In the genomic region with DNA sequence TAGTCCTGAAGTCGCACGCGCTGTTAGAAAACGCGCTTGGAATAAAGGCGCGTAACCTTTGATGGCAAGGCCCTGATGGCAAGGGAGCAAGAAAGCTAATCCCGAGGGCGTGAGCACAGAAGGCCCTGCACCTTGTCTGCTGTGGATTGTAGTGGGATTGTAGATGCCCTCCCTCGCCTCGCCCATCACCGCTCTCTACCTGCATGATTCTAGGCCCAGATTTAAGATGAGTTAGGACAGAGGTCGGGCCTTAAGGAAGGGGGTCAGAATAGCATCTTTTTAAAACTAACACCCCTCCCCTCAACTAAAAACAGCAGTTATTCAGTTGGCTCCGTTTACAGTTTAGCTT, we compare ENCODE assay signal across 8 mouse cellular contexts. TPM values are rescaled to one million over a fixed set of nuclear protein-coding genes. Genes with fewer than 3 reads are reported as not detected.
DNase-seq lines count a peak whose midpoint lies in the region; ATAC-seq and TF ChIP-seq lines count a peak whose summit lies in the region.

No protein-coding gene starts in this region.

- DNase-seq in layer of hippocampus, adult 2 months (ENCODE audit: low spot score in 2 of 2): no peak
- no peak for DNase-seq in layer of hippocampus, adult 8-10 months (ENCODE audit: low spot score in 2 of 2)
- DNase-seq in embryonic facial prominence, embryonic 11.5 days (ENCODE audit: low spot score): no peak
- DNase-seq in intestine, embryonic 14.5 days (ENCODE audit: low spot score): no peak
- DNase-seq in adrenal gland, adult 18-20 months (ENCODE audit: low spot score in 2 of 2): no peak
- DNase-seq in adrenal gland, postnatal 14 days: no peak
- DNase-seq in cerebellum, adult 11-12 months: no peak

- peak overlapping the region; percentile 99 for H3K9ac ChIP-seq in embryonic facial prominence, embryonic 11.5 days (replicated peaks; ENCODE audit: low read length)
- H3K9ac ChIP-seq in intestine, embryonic 14.5 days (ENCODE audit: low read length): peak overlapping the region; percentile 95
- peak overlapping the region; percentile 95 for H3K9ac ChIP-seq in neural tube, embryonic 12.5 days

- H3K36me3 ChIP-seq in embryonic facial prominence, embryonic 11.5 days (replicated peaks; ENCODE audit: control insufficient read depth, insufficient read depth, low read depth, low read length): no peaks in the 10 kb centered on the region; the same call in 1 of the 2 replicates
- H3K36me3 ChIP-seq in intestine, embryonic 14.5 days (ENCODE audit: control insufficient read depth, insufficient read depth, low read length): peaks cover 15% of the 10 kb centered on the region
- peaks cover 12% of the 10 kb centered on the region; the same call in 1 of the 2 replicates for H3K36me3 ChIP-seq in neural tube, embryonic 12.5 days

- WGBS in embryonic facial prominence, embryonic 11.5 days: 1% methylated on average over 14 of the region's 14 CpGs
- WGBS in intestine, embryonic 14.5 days: under 1% methylated on average over 14 of the region's 14 CpGs
- 2% methylated on average over 14 of the region's 14 CpGs for WGBS in neural tube, embryonic 12.5 days

- peak overlapping the region; percentile 99 for H3K4me3 ChIP-seq in layer of hippocampus, adult 2 months
- peak overlapping the region; percentile 93 for H3K4me3 ChIP-seq in embryonic facial prominence, embryonic 11.5 days (ENCODE audit: low read depth, low read length)
- H3K4me3 ChIP-seq in intestine, embryonic 14.5 days (ENCODE audit: low read depth, low read length): peak overlapping the region; percentile 95
- peak overlapping the region; percentile 91 for H3K4me3 ChIP-seq in neural tube, embryonic 12.5 days

- H3K4me2 ChIP-seq in embryonic facial prominence, embryonic 11.5 days (ENCODE audit: low read depth, low read length): peak overlapping the region; percentile 43
- H3K4me2 ChIP-seq in intestine, embryonic 14.5 days (ENCODE audit: low read length): peak overlapping the region; percentile 77
- peak overlapping the region; percentile 79 for H3K4me2 ChIP-seq in neural tube, embryonic 12.5 days (replicated peaks)

- H3K27ac ChIP-seq in layer of hippocampus, adult 2 months: peak overlapping the region; percentile 93
- H3K27ac ChIP-seq in embryonic facial prominence, embryonic 11.5 days (replicated peaks; ENCODE audit: low read depth, low read length): no peak overlapping the region
- peak overlapping the region; percentile 92; the same call in 1 of the 2 replicates for H3K27ac ChIP-seq in intestine, embryonic 14.5 days (ENCODE audit: low read depth)
- H3K27ac ChIP-seq in neural tube, embryonic 12.5 days: peak overlapping the region; percentile 87; the same call in 1 of the 2 replicates

- no peak for TF ChIP-seq CTCF in layer of hippocampus, adult 2 months (conservative IDR thresholded peaks at IDR 0.05)

- no peaks in the 10 kb centered on the region for H3K9me3 ChIP-seq in embryonic facial prominence, embryonic 11.5 days (replicated peaks; ENCODE audit: control insufficient read depth, low read length)
- no peaks in the 10 kb centered on the region for H3K9me3 ChIP-seq in intestine, embryonic 14.5 days (ENCODE audit: control insufficient read depth, low read length)
- no peaks in the 10 kb centered on the region for H3K9me3 ChIP-seq in neural tube, embryonic 12.5 days

- peak; percentile 70 for ATAC-seq in embryonic facial prominence, embryonic 11.5 days (replicated peaks; ENCODE audit: insufficient number of reproducible peaks, low FRiP score, low TSS enrichment, low read depth)
- peak; percentile 68 for ATAC-seq in intestine, embryonic 14.5 days (replicated peaks; ENCODE audit: low FRiP score, low TSS enrichment, low read depth)
- peak; percentile 68 for ATAC-seq in neural tube, embryonic 12.5 days (ENCODE audit: low FRiP score, low read depth)

- H3K27me3 ChIP-seq in embryonic facial prominence, embryonic 11.5 days (ENCODE audit: control insufficient read depth, insufficient read depth, low read length): no peaks in the 10 kb centered on the region
- no peaks in the 10 kb centered on the region for H3K27me3 ChIP-seq in intestine, embryonic 14.5 days (replicated peaks; ENCODE audit: control insufficient read depth, insufficient read depth, low read length)
- H3K27me3 ChIP-seq in neural tube, embryonic 12.5 days (replicated peaks): no peaks in the 10 kb centered on the region

- H3K4me1 ChIP-seq in embryonic facial prominence, embryonic 11.5 days (ENCODE audit: control insufficient read depth, insufficient read depth, low read length): no peaks in the 10 kb centered on the region
- peaks cover 15% of the 10 kb centered on the region for H3K4me1 ChIP-seq in intestine, embryonic 14.5 days (replicated peaks; ENCODE audit: control insufficient read depth, insufficient read depth, low read length)
- H3K4me1 ChIP-seq in neural tube, embryonic 12.5 days: peaks cover 27% of the 10 kb centered on the region

RNA-seq across cellular contexts. Expression of gene Ipo9, which starts 0.3 kb away (rescaled TPM):
- 100 to 1,000 TPM; 146 to 154 TPM for total RNA-seq in layer of hippocampus, adult 2 months (2021)
- total RNA-seq in layer of hippocampus, adult 8-10 months (2022): 100 to 1,000 TPM; 129 to 175 (median 174) TPM
- polyA plus RNA-seq in embryonic facial prominence, embryonic 11.5 days (2014; fragmentation: Nextera tagmentation; extraction: Ambion mirVana): 193 and 205 TPM in 2 replicates
- polyA plus RNA-seq in intestine, embryonic 14.5 days (2014; fragmentation: Nextera tagmentation; extraction: Ambion mirVana): 121 and 133 TPM in 2 replicates
- 159 and 167 TPM in 2 replicates for polyA plus RNA-seq in neural tube, embryonic 12.5 days (2016; fragmentation: Nextera tagmentation; extraction: Ambion mirVana)
- 10 to 100 TPM; 55.5 to 87.5 TPM for total RNA-seq in adrenal gland, adult 18-20 months (2021)
- 72.6 and 73.7 TPM in 2 replicates for total RNA-seq in adrenal gland, postnatal 14 days (2021)

RNA-seq across cellular contexts. Expression of gene Shisa4, which starts 55.6 kb away (rescaled TPM):
- total RNA-seq in layer of hippocampus, adult 2 months (2021): 100 to 1,000 TPM; 121 TPM
- total RNA-seq in layer of hippocampus, adult 8-10 months (2022): 100 to 1,000 TPM; 108 to 137 (median 121) TPM
- polyA plus RNA-seq in embryonic facial prominence, embryonic 11.5 days (2014; fragmentation: Nextera tagmentation; extraction: Ambion mirVana): 29.2 and 32.3 TPM in 2 replicates
- polyA plus RNA-seq in intestine, embryonic 14.5 days (2014; fragmentation: Nextera tagmentation; extraction: Ambion mirVana): 27.3 and 28.7 TPM in 2 replicates
- 72.1 and 75.5 TPM in 2 replicates for polyA plus RNA-seq in neural tube, embryonic 12.5 days (2016; fragmentation: Nextera tagmentation; extraction: Ambion mirVana)
- total RNA-seq in adrenal gland, adult 18-20 months (2021): 1 to 10 TPM; 6.6 to 7.1 TPM
- total RNA-seq in adrenal gland, postnatal 14 days (2021): 8.7 and 10.6 TPM in 2 replicates
